Mouse (Mus musculus): Measurements from ENCODE around the gene Sugt1.

- no peak for TF ChIP-seq CTCF (IDR thresholded peaks at IDR 0.05; ENCODE audit: low read depth)
- TF ChIP-seq EP300 (IDR thresholded peaks at IDR 0.05; ENCODE audit: low read depth), result no peak
Observed at GRCm38 (mm10) chr14:79649680-79650079, 62.2 kb downstream of the Sugt1 start.
